Mouse (Mus musculus) CH12.LX (cell line): ENCODE results near the gene Gm48551. TPM values are rescaled to one million over a fixed set of nuclear protein-coding genes. Genes with fewer than 3 reads are reported as not detected.

Experiments
- DNase-seq: peaks from one replicate; pipeline ENCODE4 v3.0.0-alpha.2; 2013; ENCODE audit errors: extremely low read depth
- H3K27ac ChIP-seq: 2 replicates; pipeline ENCODE4 v1.5.1; 2012; ENCODE audit warnings: low read depth, mild to moderate bottlenecking, control low read depth, moderate library complexity; ENCODE audit not compliant: insufficient read depth
- H3K27me3 ChIP-seq: replicated peaks from 2 replicates; pipeline ENCODE3; 2012; ENCODE audit warnings: inconsistent platforms
- H3K36me3 ChIP-seq, 2 experiments: replicated peaks in 1 of 2; 2 replicates each; pipeline versions ENCODE3 to v1.6.1; 2012; ENCODE audit warnings: inconsistent platforms in 1 of 2, low read length in 1 of 2, mild to moderate bottlenecking in 1 of 2, mixed read lengths in 1 of 2, moderate library complexity in 1 of 2; ENCODE audit not compliant: control insufficient read depth in 1 of 2, insufficient read depth in 1 of 2
- H3K4me1 ChIP-seq, 2 experiments: 2 replicates each; pipeline ENCODE4 v1.6.1; 2012; ENCODE audit warnings: inconsistent platforms in 1 of 2, moderate library complexity in 1 of 2; ENCODE audit not compliant: insufficient read depth in 2 of 2, control insufficient read depth in 1 of 2
- H3K4me2 ChIP-seq: 2 replicates; pipeline ENCODE4 v1.6.1; 2012; ENCODE audit warnings: low read depth, mild to moderate bottlenecking, control low read depth; ENCODE audit not compliant: poor library complexity, insufficient read depth, severe bottlenecking
- H3K4me3 ChIP-seq, 3 experiments: fragments of 150-350 bp in 1 of 3; sonication (generic) in 1 of 3; replicated peaks in 1 of 3; 2 replicates each; pipeline versions ENCODE3 to v1.5.1; 2011 to 2012; ENCODE audit warnings: low read depth in 2 of 3, low read length in 2 of 3, mild to moderate bottlenecking in 2 of 3, moderate library complexity in 2 of 3, control low read depth in 1 of 3, improper control_type of control experiment in 1 of 3, inconsistent platforms in 1 of 3, mixed read lengths in 1 of 3; ENCODE audit not compliant: poor library complexity in 1 of 3
- H3K79me2 ChIP-seq: replicated peaks from 2 replicates; pipeline ENCODE4 v1.6.1; 2012; ENCODE audit warnings: mild to moderate bottlenecking, moderate library complexity; ENCODE audit not compliant: control insufficient read depth, poor library complexity, insufficient read depth, severe bottlenecking; ENCODE audit errors: extremely low read depth
- H3K9ac ChIP-seq: 2 replicates; pipeline ENCODE4 v1.6.1; 2012; ENCODE audit warnings: low read depth, mild to moderate bottlenecking, control low read depth, moderate library complexity; ENCODE audit not compliant: insufficient read depth
- H3K9me3 ChIP-seq: replicated peaks from 2 replicates; pipeline ENCODE3; 2012; ENCODE audit warnings: low read length, inconsistent platforms, mixed read lengths
- BHLHE40 ChIP-seq: IDR thresholded peaks from 2 replicates; pipeline ENCODE4 v1.6.1; 2011; ENCODE audit warnings: mild to moderate bottlenecking, low read depth, low read length, improper control_type of control experiment
- CHD2 ChIP-seq: IDR thresholded peaks from 2 replicates; pipeline ENCODE4 v1.6.1; 2011; ENCODE audit warnings: low read length, improper control_type of control experiment
- IRF4 ChIP-seq: IDR thresholded peaks from 2 replicates; pipeline ENCODE4 v1.6.1; 2014; ENCODE audit warnings: low read depth, mild to moderate bottlenecking, inconsistent platforms, low read length, improper control_type of control experiment
- JUND ChIP-seq: conservative IDR thresholded peaks from 2 replicates; pipeline ENCODE4 v1.6.1; 2011; ENCODE audit warnings: low read depth, low read length, improper control_type of control experiment
- MAZ ChIP-seq: IDR thresholded peaks from 2 replicates; pipeline ENCODE4 v1.6.1; 2012; ENCODE audit warnings: low read depth, mild to moderate bottlenecking, inconsistent platforms, low read length, improper control_type of control experiment, moderate library complexity
- MYC ChIP-seq: IDR thresholded peaks from 2 replicates; pipeline ENCODE4 v1.6.1; 2011; ENCODE audit warnings: low read depth, mild to moderate bottlenecking, improper control_type of control experiment, low read length
- NELFE ChIP-seq: IDR thresholded peaks from 2 replicates; pipeline ENCODE4 v1.6.1; 2011; ENCODE audit warnings: low read depth, low read length, improper control_type of control experiment
- NRF1 ChIP-seq: IDR thresholded peaks from 2 replicates; pipeline ENCODE4 v1.6.1; 2014; ENCODE audit warnings: low read depth, mild to moderate bottlenecking, inconsistent platforms, low read length, improper control_type of control experiment, moderate library complexity
- PAX5 ChIP-seq: IDR thresholded peaks from 2 replicates; pipeline ENCODE4 v1.6.1; 2012; ENCODE audit warnings: low read length, inconsistent platforms, mixed read lengths
- POLR2AphosphoS2 ChIP-seq: IDR thresholded peaks from 2 replicates; pipeline ENCODE4 v1.6.1; 2011; ENCODE audit warnings: low read depth, low read length, improper control_type of control experiment
- RAD21 ChIP-seq: IDR thresholded peaks from 2 replicates; pipeline ENCODE4 v1.6.1; 2011; ENCODE audit warnings: low read depth, mild to moderate bottlenecking, low read length, improper control_type of control experiment, moderate library complexity
- TBP ChIP-seq: conservative IDR thresholded peaks from 2 replicates; pipeline ENCODE4 v1.6.1; 2011; ENCODE audit warnings: low read depth, low read length, improper control_type of control experiment
- UBTF ChIP-seq: IDR thresholded peaks from 2 replicates; pipeline ENCODE4 v1.6.1; 2012; ENCODE audit warnings: low read depth, mild to moderate bottlenecking, inconsistent platforms, low read length, improper control_type of control experiment, moderate library complexity
- USF1 ChIP-seq: IDR thresholded peaks from 2 replicates; pipeline ENCODE4 v1.6.1; 2014; ENCODE audit warnings: low read depth, mild to moderate bottlenecking, inconsistent platforms, low read length, improper control_type of control experiment
- USF2 ChIP-seq: conservative IDR thresholded peaks from 2 replicates; pipeline ENCODE4 v1.6.1; 2011; ENCODE audit warnings: low read depth, low read length, improper control_type of control experiment
- ZKSCAN1 ChIP-seq: IDR thresholded peaks from 2 replicates; pipeline ENCODE4 v1.6.1; 2012; ENCODE audit warnings: low read depth, inconsistent platforms, low read length, improper control_type of control experiment, borderline replicate concordance
- dilution Hi-C: fragments of 300-500 bp; cut with MboI; formaldehyde crosslinking; loops from 2 replicates; pipeline ENCODE4 v1.14.3; 2020; ENCODE audit warnings: low sequenced_read_pairs; ENCODE audit not compliant: extremely low pct_unique_long_range_greater_than_20kb, extremely low pct_ligation_motif_present
- in situ Hi-C: fragments of 300-500 bp; cut with MboI; formaldehyde crosslinking; loops from 3 replicates; pipeline ENCODE4 v1.14.3; 2019; ENCODE audit warnings: low sequenced_read_pairs, low pct_ligation_motif_present, low pct_unique_long_range_greater_than_20kb, mixed read lengths
- polyA plus RNA-seq: library from polyadenylated mRNA; unstranded; fragments of >175 nt; gene quantifications from 2 replicates; pipeline ENCODE4 v1.2.1, GENCODE M21; 2012; ENCODE audit warnings: low read depth; ENCODE audit not compliant: insufficient read length
- total RNA-seq, 2 experiments: library from RNA; depleted of rRNA; stranded (reverse); fragments of 300-350 nt in 1 of 2; fragments of >200 nt in 1 of 2; gene quantifications; 2 replicates each; pipeline ENCODE4 v1.2.3; 2012 to 2014

Gm48551 gene
- total and polyA plus RNA-seq, 3 experiments: 1.0 to 3.4 (median 1.2) TPM

DNA sequence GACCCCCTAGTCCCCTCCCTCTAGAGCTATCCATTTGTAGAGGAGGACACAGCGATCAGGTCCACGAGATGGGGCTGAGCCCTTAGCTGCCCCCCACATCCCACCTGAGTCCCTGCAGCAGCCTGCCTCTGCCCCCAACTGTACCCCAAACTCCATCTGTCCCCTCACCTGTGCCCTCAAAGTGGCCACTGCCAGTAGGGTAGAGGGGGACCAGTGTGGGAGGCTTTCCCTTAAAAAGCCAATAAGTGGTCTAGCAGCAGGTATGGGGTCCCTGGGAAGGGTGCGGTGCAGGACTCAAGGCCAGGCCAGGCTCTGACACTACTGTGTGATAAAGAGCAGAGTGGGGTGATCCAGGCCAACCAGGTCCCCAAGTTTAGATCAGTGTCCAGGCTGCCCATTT lies 43.1 kb downstream of the Gm48551 start:
- no peak for DNase-seq

DNA sequence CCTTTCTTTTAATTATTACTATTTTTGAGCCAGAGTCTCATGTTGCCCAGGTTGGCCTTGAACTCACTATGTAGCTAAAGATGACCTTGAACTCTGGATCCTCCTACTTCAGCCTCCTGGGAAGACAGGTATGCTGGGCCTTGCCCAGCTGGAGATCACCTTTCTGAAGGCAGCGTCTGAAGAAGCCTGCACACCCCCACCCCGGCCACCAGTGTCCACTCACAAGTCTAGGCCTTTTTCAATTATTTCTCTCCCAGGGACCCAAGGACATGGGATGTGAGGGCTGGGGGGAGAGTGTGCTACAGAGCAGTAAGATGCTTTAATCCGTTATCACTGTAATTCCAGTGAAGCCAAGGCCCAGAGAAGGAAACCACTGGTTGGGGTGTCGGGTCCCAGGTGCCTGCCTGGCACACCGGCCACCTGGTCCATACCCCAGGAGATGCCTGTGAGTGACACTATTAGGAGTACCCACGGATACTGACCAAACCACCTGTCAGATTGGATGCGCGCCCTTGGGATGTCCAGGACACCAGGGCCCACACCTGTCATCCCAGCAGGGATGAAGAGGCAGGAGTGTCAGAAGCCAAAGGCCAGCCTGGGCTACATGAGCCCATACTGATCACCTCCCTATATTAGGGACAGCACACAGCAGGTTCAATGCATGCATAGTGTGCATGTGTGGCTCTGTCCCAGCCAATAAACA lies 43.7 kb downstream of the Gm48551 start:
- no peak overlapping the region for H3K4me3 ChIP-seq
- DNase-seq: no peak
- peaks cover 21% of the 10 kb centered on the region for H3K79me2 ChIP-seq
- no peak overlapping the region for H3K9ac ChIP-seq
- H3K27me3 ChIP-seq: peaks cover 36% of the 10 kb centered on the region
- no peaks in the 10 kb centered on the region for H3K36me3 ChIP-seq
- in situ Hi-C loops: no loop called here
- no peak overlapping the region for H3K4me2 ChIP-seq
- dilution Hi-C loops: no loop called here
- no peaks in the 10 kb centered on the region for H3K9me3 ChIP-seq
- peaks cover 33 to 54% of the 10 kb centered on the region in 2 experiments for H3K4me1 ChIP-seq
- no peak for TF ChIP-seq USF2
- no peak for TF ChIP-seq MAZ
- TF ChIP-seq IRF4: no peak
- TF ChIP-seq MYC: no peak
- TF ChIP-seq NELFE: no peak
- TF ChIP-seq USF1: no peak
- TF ChIP-seq POLR2AphosphoS2: no peak
- TF ChIP-seq TBP: no peak
- H3K27ac ChIP-seq: no peak overlapping the region

More for the DNA sequence above, 43.1 kb downstream of the Gm48551 start:
- H3K4me2 ChIP-seq: peak overlapping the region; percentile 34; the same call in 1 of the 2 replicates
- H3K4me3 ChIP-seq: peak overlapping the region in 2 of 3 experiments; percentile 6 to 69
- H3K9ac ChIP-seq: no peak overlapping the region
- TF ChIP-seq ZKSCAN1: no peak
- TF ChIP-seq PAX5: no peak
- TF ChIP-seq NRF1: no peak
- TF ChIP-seq RAD21: no peak
- no peak for TF ChIP-seq BHLHE40
- TF ChIP-seq UBTF: no peak
- TF ChIP-seq CHD2: no peak
- TF ChIP-seq JUND: no peak
- no peaks in the 10 kb centered on the region for H3K36me3 ChIP-seq
- peaks cover 21% of the 10 kb centered on the region for H3K79me2 ChIP-seq
- dilution Hi-C loops: no loop called here
- H3K4me1 ChIP-seq: peaks cover 28 to 49% of the 10 kb centered on the region in 2 experiments
- H3K27ac ChIP-seq: no peak overlapping the region
- H3K9me3 ChIP-seq: no peaks in the 10 kb centered on the region
- in situ Hi-C loops: no loop called here
- peaks cover 36% of the 10 kb centered on the region for H3K27me3 ChIP-seq
